Mouse (Mus musculus) cerebellum, adult 2 months (tissue): ENCODE results near the gene Zfpm1.

Source experiments
- CTCF ChIP-seq: fragments of 200-500 bp; IDR thresholded peaks from 2 replicates; pipeline ENCODE4 v1.5.1; 2011; ENCODE audit warnings: low read depth, mild to moderate bottlenecking, control low read depth, low read length, moderate library complexity, borderline replicate concordance; ENCODE audit not compliant: insufficient read depth
- POLR2A ChIP-seq: fragments of 200-500 bp; IDR thresholded peaks from 2 replicates; pipeline ENCODE4 v1.6.1; 2011; ENCODE audit warnings: low read length, control low read depth, borderline replicate concordance; ENCODE audit not compliant: insufficient read depth

DNA sequence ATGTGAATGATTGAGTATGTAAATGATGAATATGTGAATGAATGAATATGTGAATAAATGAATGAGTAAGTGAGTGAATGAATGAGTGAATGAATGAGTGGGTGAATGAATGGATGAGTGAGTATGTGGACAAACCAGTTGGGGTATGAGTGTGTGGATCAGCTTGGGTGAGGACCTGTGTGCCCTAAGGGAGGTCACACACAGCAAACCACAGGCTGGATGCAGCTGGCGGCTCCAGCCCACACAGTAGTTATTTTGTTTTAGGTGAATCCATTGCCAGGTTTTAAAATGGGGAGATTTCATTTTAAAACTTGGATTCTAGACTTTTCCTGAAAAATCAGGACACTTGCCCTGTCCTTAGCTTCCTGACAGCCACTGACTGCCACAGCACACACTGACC is 30.2 kb upstream of the Zfpm1 start:
- TF ChIP-seq CTCF = no peak
- TF ChIP-seq POLR2A = no peak
